Mouse (Mus musculus) testis, adult 2 months (tissue): Measurements from ENCODE around the gene Tmprss13.

Source experiments
- CTCF ChIP-seq: fragments of 200-500 bp; IDR thresholded peaks from 2 replicates; pipeline ENCODE4 v1.5.1; 2012; ENCODE audit warnings: low read depth, mild to moderate bottlenecking, inconsistent platforms, low read length, moderate library complexity; ENCODE audit not compliant: control insufficient read depth, insufficient read depth, insufficient replicate concordance
- POLR2A ChIP-seq: fragments of 200-500 bp; IDR thresholded peaks from 2 replicates; pipeline ENCODE4 v1.6.1; 2012; ENCODE audit warnings: low read depth, mild to moderate bottlenecking, inconsistent platforms, low read length, moderate library complexity; ENCODE audit not compliant: control insufficient read depth

- TF ChIP-seq CTCF (no peak), POLR2A (no peak)
Observed at GRCm38 (mm10) chr9:45376427-45376826, 57.5 kb downstream of the Tmprss13 start.
